Mouse (Mus musculus): ENCODE data around the gene Rrp9. TPM values are rescaled to one million over a fixed set of nuclear protein-coding genes. Genes with fewer than 3 reads are reported as not detected.

Gene Rrp9
- polyA plus RNA-seq, 1 experiment from 2014 or later = 56.2 TPM

- H3K9me3 ChIP-seq (ENCODE audit: low read length) = no peaks in the 10 kb centered on the region
- no peak overlapping the region for H3K27ac ChIP-seq (ENCODE audit: low read length)
- no peak overlapping the region for H3K4me3 ChIP-seq (ENCODE audit: low read length)
- H3K36me3 ChIP-seq (ENCODE audit: insufficient read depth, low read length) = no peaks in the 10 kb centered on the region
- H3K27me3 ChIP-seq (ENCODE audit: insufficient read depth, low read length) = no peaks in the 10 kb centered on the region
- H3K4me1 ChIP-seq (ENCODE audit: insufficient read depth, low read length) = no peaks in the 10 kb centered on the region
- no peak overlapping the region for H3K4me2 ChIP-seq (replicated peaks; ENCODE audit: low read depth, low read length)
- WGBS = 88% methylated on average over 22 of the region's 22 CpGs
- ATAC-seq (ENCODE audit: low FRiP score, low TSS enrichment) = no peak
- no peak overlapping the region for H3K9ac ChIP-seq (replicated peaks; ENCODE audit: low read length)
Observed at GRCm38 (mm10) chr9:106501846-106502245, 26.1 kb downstream of the Rrp9 start.

GRCm38 (mm10) chr9:106504246-106504645 lies 28.5 kb downstream of the Rrp9 start:
- WGBS = 68% methylated on average over 6 of the region's 6 CpGs
- no peaks in the 10 kb centered on the region for H3K27me3 ChIP-seq (ENCODE audit: insufficient read depth, low read length)
- no peak for ATAC-seq (ENCODE audit: low FRiP score, low TSS enrichment)
- H3K9me3 ChIP-seq (ENCODE audit: low read length) = no peaks in the 10 kb centered on the region
- no peaks in the 10 kb centered on the region for H3K4me1 ChIP-seq (ENCODE audit: insufficient read depth, low read length)
- no peak overlapping the region for H3K27ac ChIP-seq (ENCODE audit: low read length)
- no peak overlapping the region for H3K4me2 ChIP-seq (replicated peaks; ENCODE audit: low read depth, low read length)
- no peak overlapping the region for H3K9ac ChIP-seq (replicated peaks; ENCODE audit: low read length)
- H3K36me3 ChIP-seq (ENCODE audit: insufficient read depth, low read length) = no peaks in the 10 kb centered on the region
- H3K4me3 ChIP-seq (ENCODE audit: low read length) = no peak overlapping the region

GRCm38 (mm10) chr9:106509356-106509755 lies 33.6 kb downstream of the Rrp9 start:
- Histone ChIP-seq H3K4me1 (ENCODE audit: insufficient read depth, low read length) (no peaks in the 10 kb centered on the region), H3K4me3 (ENCODE audit: low read length) (no peak overlapping the region), H3K27me3 (ENCODE audit: insufficient read depth, low read length) (no peaks in the 10 kb centered on the region), H3K9ac (replicated peaks; ENCODE audit: low read length) (no peak overlapping the region), H3K4me2 (replicated peaks; ENCODE audit: low read depth, low read length) (no peak overlapping the region), H3K27ac (ENCODE audit: low read length) (no peak overlapping the region), H3K36me3 (ENCODE audit: insufficient read depth, low read length) (no peaks in the 10 kb centered on the region), H3K9me3 (ENCODE audit: low read length) (0 out of 2 replicates have a peak, but pooled peaks cover 3% of the 10 kb centered on the region)
- WGBS = 90% methylated on average over 10 of the region's 10 CpGs
- ATAC-seq (ENCODE audit: low FRiP score, low TSS enrichment) = no peak

GRCm38 (mm10) chr9:106512729-106513450 lies 37.1 kb downstream of the Rrp9 start:
- Histone ChIP-seq H3K27me3 (ENCODE audit: insufficient read depth, low read length) (no peaks in the 10 kb centered on the region), H3K4me1 (ENCODE audit: insufficient read depth, low read length) (no peaks in the 10 kb centered on the region), H3K4me2 (replicated peaks; ENCODE audit: low read depth, low read length) (no peak overlapping the region), H3K9ac (replicated peaks; ENCODE audit: low read length) (no peak overlapping the region), H3K4me3 (ENCODE audit: low read length) (no peak overlapping the region), H3K27ac (ENCODE audit: low read length) (no peak overlapping the region), H3K36me3 (ENCODE audit: insufficient read depth, low read length) (no peaks in the 10 kb centered on the region), H3K9me3 (ENCODE audit: low read length) (0 out of 2 replicates have a peak, but pooled peaks cover 3% of the 10 kb centered on the region)
- ATAC-seq (ENCODE audit: low FRiP score, low TSS enrichment) = no peak
- 51% methylated on average over 13 of the region's 13 CpGs for WGBS

GRCm38 (mm10) chr9:106513566-106513965 lies 37.8 kb downstream of the Rrp9 start:
- Histone ChIP-seq H3K4me1 (ENCODE audit: insufficient read depth, low read length) (no peaks in the 10 kb centered on the region), H3K4me2 (replicated peaks; ENCODE audit: low read depth, low read length) (no peak overlapping the region), H3K27me3 (ENCODE audit: insufficient read depth, low read length) (no peaks in the 10 kb centered on the region), H3K9ac (replicated peaks; ENCODE audit: low read length) (no peak overlapping the region), H3K36me3 (ENCODE audit: insufficient read depth, low read length) (no peaks in the 10 kb centered on the region), H3K27ac (ENCODE audit: low read length) (no peak overlapping the region), H3K4me3 (ENCODE audit: low read length) (no peak overlapping the region), H3K9me3 (ENCODE audit: low read length) (0 out of 2 replicates have a peak, but pooled peaks cover 3% of the 10 kb centered on the region)
- ATAC-seq (ENCODE audit: low FRiP score, low TSS enrichment) = no peak
- 78% methylated on average over 6 of the region's 6 CpGs for WGBS

GRCm38 (mm10) chr9:106514273-106514672 lies 38.5 kb downstream of the Rrp9 start, which contains the start of gene Iqcf5:
TSS of gene Iqcf5 (plus strand) at chr9:106514573.
- Histone ChIP-seq H3K4me2 (replicated peaks; ENCODE audit: low read depth, low read length) (no peak within 1 kb of the TSS), H3K9ac (replicated peaks; ENCODE audit: low read length) (no peak within 1 kb of the TSS), H3K27ac (ENCODE audit: low read length) (no peak within 1 kb of the TSS), H3K27me3 (ENCODE audit: insufficient read depth, low read length) (no peaks in the 10 kb centered on the region), H3K4me3 (ENCODE audit: low read length) (no peak within 1 kb of the TSS), H3K9me3 (ENCODE audit: low read length) (0 out of 2 replicates have a peak, but pooled peaks cover 3% of the 10 kb centered on the region), H3K4me1 (ENCODE audit: insufficient read depth, low read length) (no peaks in the 10 kb centered on the region), H3K36me3 (ENCODE audit: insufficient read depth, low read length) (no peaks in the 10 kb centered on the region)
- WGBS = 92% methylated on average over 4 of the region's 4 CpGs
- ATAC-seq (ENCODE audit: low FRiP score, low TSS enrichment) = no peak

GRCm38 (mm10) chr9:106519433-106519832 lies 43.7 kb downstream of the Rrp9 start:
- Histone ChIP-seq H3K27ac (ENCODE audit: low read length) (no peak overlapping the region), H3K27me3 (ENCODE audit: insufficient read depth, low read length) (no peaks in the 10 kb centered on the region)

GRCm38 (mm10) chr9:106519909-106520308 lies 44.1 kb downstream of the Rrp9 start:
- no peak overlapping the region for H3K9ac ChIP-seq (replicated peaks; ENCODE audit: low read length)
- H3K4me3 ChIP-seq (ENCODE audit: low read length) = no peak overlapping the region
- H3K9me3 ChIP-seq (ENCODE audit: low read length) = no peaks in the 10 kb centered on the region
- no peak for ATAC-seq (ENCODE audit: low FRiP score, low TSS enrichment)
- H3K36me3 ChIP-seq (ENCODE audit: insufficient read depth, low read length) = no peaks in the 10 kb centered on the region
- H3K4me2 ChIP-seq (replicated peaks; ENCODE audit: low read depth, low read length) = no peak overlapping the region
- WGBS = 73% methylated on average over 8 of the region's 8 CpGs
- H3K4me1 ChIP-seq (ENCODE audit: insufficient read depth, low read length) = no peaks in the 10 kb centered on the region
- no peaks in the 10 kb centered on the region for H3K27me3 ChIP-seq (ENCODE audit: insufficient read depth, low read length)
- no peak overlapping the region for H3K27ac ChIP-seq (ENCODE audit: low read length)

More at GRCm38 (mm10) chr9:106519433-106519832, 43.7 kb downstream of the Rrp9 start:
- Histone ChIP-seq H3K36me3 (ENCODE audit: insufficient read depth, low read length) (no peaks in the 10 kb centered on the region), H3K4me2 (replicated peaks; ENCODE audit: low read depth, low read length) (no peak overlapping the region), H3K4me1 (ENCODE audit: insufficient read depth, low read length) (no peaks in the 10 kb centered on the region), H3K9ac (replicated peaks; ENCODE audit: low read length) (no peak overlapping the region), H3K9me3 (ENCODE audit: low read length) (no peaks in the 10 kb centered on the region), H3K4me3 (ENCODE audit: low read length) (no peak overlapping the region)
- 52% methylated on average over 2 of the region's 2 CpGs for WGBS
- ATAC-seq (ENCODE audit: low FRiP score, low TSS enrichment) = no peak

GRCm38 (mm10) chr9:106531833-106532232 lies 56.1 kb downstream of the Rrp9 start:
- Histone ChIP-seq H3K27me3 (ENCODE audit: insufficient read depth, low read length) (no peaks in the 10 kb centered on the region), H3K4me2 (replicated peaks; ENCODE audit: low read depth, low read length) (no peak overlapping the region), H3K4me3 (ENCODE audit: low read length) (no peak overlapping the region), H3K4me1 (ENCODE audit: insufficient read depth, low read length) (no peaks in the 10 kb centered on the region), H3K9ac (replicated peaks; ENCODE audit: low read length) (no peak overlapping the region), H3K27ac (ENCODE audit: low read length) (no peak overlapping the region), H3K9me3 (ENCODE audit: low read length) (no peaks in the 10 kb centered on the region), H3K36me3 (ENCODE audit: insufficient read depth, low read length) (no peaks in the 10 kb centered on the region)
- WGBS = 26% methylated on average over 3 of the region's 3 CpGs
- no peak for ATAC-seq (ENCODE audit: low FRiP score, low TSS enrichment)

- H3K9me3 ChIP-seq (ENCODE audit: low read length) = no peaks in the 10 kb centered on the region
- H3K36me3 ChIP-seq (ENCODE audit: insufficient read depth, low read length) = no peaks in the 10 kb centered on the region
- H3K9ac ChIP-seq (replicated peaks; ENCODE audit: low read length) = no peak overlapping the region
- no peak overlapping the region for H3K27ac ChIP-seq (ENCODE audit: low read length)
- ATAC-seq (ENCODE audit: low FRiP score, low TSS enrichment) = no peak
- no peaks in the 10 kb centered on the region for H3K27me3 ChIP-seq (ENCODE audit: insufficient read depth, low read length)
- 90% methylated on average over 7 of the region's 7 CpGs for WGBS
- H3K4me1 ChIP-seq (ENCODE audit: insufficient read depth, low read length) = no peaks in the 10 kb centered on the region
- H3K4me2 ChIP-seq (replicated peaks; ENCODE audit: low read depth, low read length) = no peak overlapping the region
- H3K4me3 ChIP-seq (ENCODE audit: low read length) = no peak overlapping the region
Observed at GRCm38 (mm10) chr9:106534296-106534695, 58.5 kb downstream of the Rrp9 start.
